Mouse (Mus musculus): ENCODE measurements around the gene Ptx4.

Ptx4 gene

GRCm38 (mm10) chr17:25120406-25120805 lies at the start of gene Ptx4:
Gene Ptx4 (plus strand): TSS chr17:25120760.
- no peak for DNase-seq (ENCODE audit: low read depth, low spot score)

DNA sequence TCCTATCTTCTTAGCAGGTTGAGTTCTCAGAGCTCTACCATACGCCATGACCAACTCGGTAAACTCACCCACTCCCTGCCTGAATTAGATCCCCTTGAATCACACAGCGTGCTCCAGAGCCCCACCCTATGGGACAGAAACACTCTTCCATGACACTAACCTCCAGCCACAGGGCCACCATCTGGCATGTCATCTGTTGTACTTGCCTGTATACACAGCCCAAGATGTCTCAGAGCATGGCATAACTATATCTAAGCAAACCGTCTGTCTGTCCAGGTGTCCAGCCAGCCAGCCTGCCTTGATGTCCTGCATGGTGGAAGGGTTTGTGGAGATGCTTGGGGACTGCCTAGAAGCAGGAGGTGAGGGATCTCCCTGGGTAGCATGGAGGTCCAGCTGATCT lies 43.7 kb upstream of the Ptx4 start:
- no peak for DNase-seq (ENCODE audit: low read depth, low spot score)

- no peak for DNase-seq (ENCODE audit: low read depth, low spot score)
Measured at GRCm38 (mm10) chr17:25077771-25078372, 42.7 kb upstream of the Ptx4 start.

DNA sequence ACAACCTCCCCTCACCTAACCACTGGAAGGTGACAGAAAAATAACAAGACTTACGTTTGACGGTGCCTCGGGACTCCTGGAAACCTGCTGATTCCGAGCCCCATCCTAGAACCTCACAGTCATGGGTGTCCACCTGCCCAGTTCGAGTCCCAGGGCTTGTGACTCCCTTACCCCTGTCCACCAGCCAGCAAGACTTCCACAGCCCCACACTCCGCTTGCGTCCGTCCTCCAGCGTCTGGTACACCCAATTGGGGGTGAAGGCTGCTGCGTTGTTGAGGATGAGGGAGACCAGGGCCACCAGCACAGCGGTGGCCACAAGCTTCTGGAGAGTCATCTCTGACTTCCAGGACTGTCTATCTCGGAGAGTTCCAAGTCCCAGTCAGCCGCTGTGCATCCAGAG lies 40.4 kb upstream of the Ptx4 start:
- DNase-seq (ENCODE audit: low read depth, low spot score), result no peak

DNA sequence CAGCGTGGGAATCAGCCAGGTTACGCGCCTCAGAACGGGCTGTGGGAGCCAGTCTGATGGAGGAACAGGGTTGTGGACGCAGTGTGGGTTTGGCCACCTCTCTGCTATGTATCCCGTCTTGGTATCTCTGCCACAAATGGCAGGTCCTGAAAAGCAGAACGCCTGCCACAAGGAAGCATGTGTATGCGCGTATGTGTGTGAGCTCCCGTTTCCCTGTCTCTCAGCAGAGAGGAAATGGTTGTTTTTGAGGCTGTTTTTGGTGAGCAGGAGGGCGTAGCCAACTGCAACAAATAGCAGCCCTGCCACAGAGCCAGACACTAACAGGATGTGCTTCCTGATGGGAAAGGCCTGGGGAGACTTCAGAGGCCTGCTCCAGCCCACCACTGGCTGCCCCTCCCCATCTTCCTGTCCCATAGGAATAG lies 39.6 kb upstream of the Ptx4 start:
- DNase-seq (ENCODE audit: low read depth, low spot score), result peak; percentile 9

DNA sequence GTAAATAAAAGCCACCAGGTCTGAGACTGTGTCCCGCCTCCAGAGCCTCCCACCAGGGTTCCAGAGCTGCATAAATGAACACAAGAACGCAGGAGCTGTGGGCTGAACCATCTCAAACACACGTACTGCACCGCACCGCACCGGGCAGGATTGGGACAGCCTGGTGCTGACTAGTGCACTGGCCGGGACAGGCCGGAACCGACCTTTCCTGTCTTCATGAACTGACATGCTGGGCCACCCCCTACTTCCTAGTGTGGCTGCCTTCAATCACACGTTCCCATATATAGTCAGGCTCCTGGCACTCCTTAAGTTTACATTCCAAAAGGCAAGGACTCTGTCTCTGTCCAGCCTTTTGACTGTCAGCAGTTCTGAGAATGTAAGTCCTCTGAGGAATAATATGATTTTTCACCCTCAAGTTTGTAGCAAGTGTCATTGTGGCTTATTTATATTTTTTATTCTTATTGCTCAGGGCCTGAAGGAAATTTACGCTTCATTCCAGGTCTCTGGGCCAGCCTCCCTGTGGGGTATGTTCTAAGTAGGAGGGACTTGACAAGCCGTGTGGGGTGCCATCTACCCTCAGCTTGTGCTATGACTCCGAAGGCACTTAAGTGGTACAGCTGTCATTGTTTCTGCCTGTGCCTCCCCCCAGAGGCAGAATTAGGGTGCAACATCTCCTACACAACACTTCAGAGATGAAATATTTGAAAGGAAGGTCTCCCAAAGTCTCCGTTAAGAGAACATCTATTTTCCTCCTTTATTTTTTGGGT lies 38.3 kb upstream of the Ptx4 start:
- no peak for DNase-seq (ENCODE audit: low read depth, low spot score)

DNA sequence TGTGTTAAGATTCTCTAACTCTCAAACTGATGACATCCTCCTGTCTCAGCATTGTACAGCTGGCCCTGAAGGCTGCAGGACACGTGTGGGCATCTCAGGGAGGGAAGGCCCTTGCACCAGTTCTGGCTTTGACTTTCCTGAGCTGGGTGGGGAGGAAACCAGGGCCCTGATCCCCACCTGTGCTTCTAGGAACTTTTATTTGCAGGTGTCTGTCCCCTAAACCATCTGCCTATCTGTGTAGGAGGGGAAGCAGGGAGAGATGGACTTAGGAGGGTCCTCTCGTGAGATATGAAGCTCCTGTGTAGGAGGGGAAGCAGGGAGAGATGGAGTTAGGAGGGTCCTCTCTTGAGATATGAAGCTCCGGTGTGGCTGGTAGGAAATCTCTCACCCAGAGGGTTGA lies 37.7 kb upstream of the Ptx4 start:
- no peak for DNase-seq (ENCODE audit: low read depth, low spot score)

DNA sequence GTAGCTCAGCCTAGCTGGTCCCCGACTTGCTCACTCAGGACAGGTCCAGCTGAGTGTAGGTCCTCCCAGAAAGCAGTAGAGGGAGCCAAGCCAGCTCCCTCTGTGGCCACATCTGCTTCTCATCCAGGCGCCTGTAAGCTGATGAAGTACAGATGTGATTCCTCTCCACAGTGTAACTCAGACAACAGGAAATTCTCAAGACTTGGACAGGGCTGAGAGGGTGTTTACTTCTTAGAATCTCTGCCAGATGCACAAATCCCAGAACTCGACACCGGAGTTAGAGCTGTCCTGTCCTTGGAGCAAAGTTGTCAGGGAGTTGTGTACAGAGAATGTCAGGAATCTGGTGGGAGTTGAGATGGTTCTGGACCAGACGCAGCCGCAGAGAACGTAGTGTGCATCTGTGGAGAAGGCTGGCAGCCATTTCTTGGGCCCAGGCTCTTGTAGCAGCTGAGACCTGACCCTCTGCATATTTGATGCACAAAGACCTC lies 37.1 kb upstream of the Ptx4 start, which contains the start of gene Tmem204:
Gene Tmem204, minus strand, starts transcription at position 148 of the 488 bp plus-strand sequence.
- peak; percentile 88 for DNase-seq (ENCODE audit: low read depth, low spot score)

- peak; percentile 21 for DNase-seq (ENCODE audit: low read depth, low spot score)
Measured at GRCm38 (mm10) chr17:25084835-25085385, 35.6 kb upstream of the Ptx4 start.

GRCm38 (mm10) chr17:25086724-25087123 lies 33.8 kb upstream of the Ptx4 start:
- DNase-seq (ENCODE audit: low read depth, low spot score), result no peak

- no peak for DNase-seq (ENCODE audit: low read depth, low spot score)
Measured at GRCm38 (mm10) chr17:25089158-25089557, 31.4 kb upstream of the Ptx4 start.

- DNase-seq (ENCODE audit: low read depth, low spot score), result no peak
Measured at GRCm38 (mm10) chr17:25090450-25090849, 30.1 kb upstream of the Ptx4 start.

DNA sequence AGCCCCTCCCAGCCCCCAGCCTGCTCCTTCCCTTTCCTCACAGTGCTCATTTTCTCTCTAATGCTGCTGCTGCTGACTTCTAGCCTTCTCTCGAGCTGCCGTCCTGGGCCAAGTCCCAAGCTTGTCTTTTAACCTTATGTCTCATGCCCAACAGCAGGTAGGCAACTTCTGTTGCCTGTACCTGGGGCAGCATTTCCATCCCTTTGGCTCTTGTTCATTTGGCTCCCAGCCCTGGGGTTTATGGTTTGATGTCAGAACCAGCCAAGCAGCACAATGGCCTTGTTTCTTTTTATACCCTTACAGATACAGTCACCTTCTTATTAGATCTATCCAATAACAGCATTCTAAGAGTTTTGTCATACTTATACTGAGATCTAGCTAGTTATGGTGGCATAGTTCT lies 24.3 kb upstream of the Ptx4 start:
- no peak for DNase-seq (ENCODE audit: low read depth, low spot score)

GRCm38 (mm10) chr17:25100052-25100451 lies 20.5 kb upstream of the Ptx4 start:
- no peak for DNase-seq (ENCODE audit: low read depth, low spot score)

DNA sequence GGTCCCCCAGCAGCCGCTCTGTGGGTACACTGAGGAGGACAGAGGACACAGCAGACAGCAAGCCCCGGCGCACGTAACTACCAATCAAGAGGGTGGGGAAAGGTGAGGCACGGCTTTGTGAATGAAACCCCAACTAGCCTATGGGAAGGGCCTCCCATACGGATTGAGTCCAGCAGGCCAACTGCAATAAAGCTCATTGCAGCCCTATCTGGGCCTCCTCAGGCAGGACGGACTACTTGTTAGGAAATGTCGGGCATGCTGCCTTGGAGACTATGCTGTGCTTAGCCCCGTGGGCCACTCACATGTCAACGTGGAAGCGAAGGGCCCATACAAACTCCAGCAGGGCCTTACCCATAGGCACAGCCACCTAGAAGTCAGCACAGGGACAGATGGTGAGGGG lies 19.2 kb upstream of the Ptx4 start:
- DNase-seq (ENCODE audit: low read depth, low spot score), result no peak

DNA sequence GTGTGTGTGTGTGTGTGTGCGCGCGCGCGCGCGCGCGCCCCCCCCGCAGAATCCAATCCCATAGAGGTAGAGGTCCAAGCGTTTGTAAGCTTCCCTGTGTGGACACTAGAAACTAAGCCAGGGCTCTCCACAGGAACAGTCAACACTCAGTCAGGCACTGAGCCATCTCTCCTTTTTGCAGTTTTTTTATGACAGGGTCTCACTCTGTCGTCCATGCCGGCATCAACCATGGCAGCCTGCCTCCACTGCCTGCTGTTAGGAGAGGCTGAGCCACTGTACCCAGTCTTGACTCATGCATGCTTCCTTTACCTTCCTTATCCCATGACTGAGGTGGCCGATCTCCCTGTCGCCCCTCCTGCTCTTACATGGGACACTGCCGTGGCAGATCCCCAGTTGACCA lies 12.8 kb upstream of the Ptx4 start:
- DNase-seq (ENCODE audit: low read depth, low spot score), result no peak

DNA sequence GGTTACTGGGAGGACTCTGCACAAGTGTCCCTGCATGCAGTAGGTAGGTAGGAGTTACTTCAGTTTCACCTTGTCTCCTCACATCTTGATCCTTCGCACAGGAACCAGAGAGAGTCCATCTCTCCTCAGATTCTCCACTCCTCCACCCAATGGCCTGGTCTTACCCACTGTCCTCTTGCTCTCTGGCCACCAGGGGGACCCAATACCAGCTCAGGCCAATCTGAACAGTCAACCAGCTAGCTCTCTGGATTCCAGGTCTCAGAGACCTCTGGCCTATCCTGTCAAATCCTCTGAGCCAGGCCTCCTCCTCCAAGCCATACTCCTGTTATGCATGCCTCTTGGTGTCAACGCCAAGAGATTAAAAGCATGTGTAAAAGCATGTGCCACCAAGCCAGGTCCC lies 11.0 kb upstream of the Ptx4 start:
- DNase-seq (ENCODE audit: low read depth, low spot score), result peak; percentile 50

GRCm38 (mm10) chr17:25110590-25110989 lies 10.0 kb upstream of the Ptx4 start:
- DNase-seq (ENCODE audit: low read depth, low spot score), result no peak

- no peak for DNase-seq (ENCODE audit: low read depth, low spot score)
Measured at GRCm38 (mm10) chr17:25111220-25111619, 9.3 kb upstream of the Ptx4 start.

DNA sequence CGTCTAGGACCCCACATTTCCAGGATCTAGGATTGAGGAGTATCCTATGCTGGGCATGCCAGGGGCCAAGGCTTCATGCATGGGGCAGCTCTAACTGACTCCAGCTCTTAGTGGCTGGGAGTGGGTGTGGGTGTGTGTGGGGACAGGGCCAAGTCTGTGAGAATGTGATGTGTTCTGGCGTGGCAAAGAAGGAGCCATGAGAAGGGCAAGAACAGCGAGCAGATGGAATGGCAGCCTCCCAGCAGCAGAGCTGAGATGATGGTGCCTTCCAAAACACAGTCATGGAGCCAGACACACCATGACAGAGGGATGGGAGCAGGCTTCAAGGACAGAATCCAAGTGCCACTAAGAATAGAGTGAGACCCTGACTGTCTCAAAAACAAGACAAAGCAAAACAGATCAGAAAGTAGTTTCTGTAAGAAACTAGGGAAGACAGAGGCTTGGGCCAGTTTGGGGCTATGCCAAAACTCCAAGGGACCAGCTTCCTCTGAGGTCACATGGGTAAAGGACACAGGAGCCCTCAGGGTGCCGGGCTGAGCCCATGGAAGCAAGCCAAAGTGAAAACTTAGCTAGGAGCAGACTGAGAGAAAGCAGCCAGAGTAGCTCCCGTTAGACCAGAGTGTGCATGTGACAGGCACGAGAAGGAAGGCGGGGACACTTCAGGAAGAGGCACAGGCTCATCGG lies 8.7 kb upstream of the Ptx4 start:
- no peak for DNase-seq (ENCODE audit: low read depth, low spot score)

DNA sequence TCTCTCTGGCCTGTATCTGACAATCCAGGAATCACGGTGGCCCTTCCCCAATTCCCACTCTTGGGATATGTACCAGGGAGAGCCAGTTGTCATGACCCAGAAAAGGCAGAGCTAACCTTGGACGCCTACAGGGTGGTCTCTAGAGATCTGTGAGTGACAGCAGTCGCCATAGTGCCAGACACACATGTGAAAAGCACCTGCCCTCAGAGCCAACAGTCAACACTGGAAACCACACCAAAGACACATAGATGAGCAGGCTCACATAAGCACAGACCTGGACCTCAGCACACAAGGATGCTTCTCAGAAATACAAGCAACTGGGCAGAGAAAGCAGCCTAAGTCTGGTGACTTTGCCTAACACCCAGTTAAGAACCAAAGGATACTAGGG lies 8.1 kb upstream of the Ptx4 start:
- DNase-seq (ENCODE audit: low read depth, low spot score), result no peak

- no peak for DNase-seq (ENCODE audit: low read depth, low spot score)
Measured at GRCm38 (mm10) chr17:25114908-25115645, 5.5 kb upstream of the Ptx4 start.
